9 mouse cellular contexts compared by ENCODE assay signal in genomic region chr11:116146294-116146985, GRCm38 (mm10). TPM values are rescaled to one million over a fixed set of nuclear protein-coding genes. Genes with fewer than 3 reads are reported as not detected.
DNase-seq lines count a peak whose midpoint lies in the region; ATAC-seq and TF ChIP-seq lines count a peak whose summit lies in the region.
"Had no signal": no experiment of that assay in that cellular context is flagged by ENCODE, and none has a peak within 500 bp of the region (broad histone marks: within the 10 kb centered on the region; RNA-seq: fewer than 3 reads in every experiment).

No protein-coding gene starts in this region.

- peaks cover 64% of the 10 kb centered on the region for H3K36me3 ChIP-seq in midbrain, embryonic 16.5 days (ENCODE audit: control insufficient read depth, insufficient read depth, low read length)
- H3K36me3 ChIP-seq in midbrain, embryonic 13.5 days = peaks cover 98% of the 10 kb centered on the region
- peaks cover 13% of the 10 kb centered on the region; the same call in 1 of the 2 replicates for H3K36me3 ChIP-seq in lung, postnatal 0 days (ENCODE audit: insufficient read depth, low read length)

- TF ChIP-seq CTCF in lung, postnatal 0 days (IDR thresholded peaks at IDR 0.05) = no peak

- no peaks in the 10 kb centered on the region for H3K27me3 ChIP-seq in midbrain, embryonic 16.5 days (ENCODE audit: control insufficient read depth, insufficient read depth, low read depth, low read length)
- H3K27me3 ChIP-seq in midbrain, embryonic 13.5 days = no peaks in the 10 kb centered on the region
- H3K27me3 ChIP-seq in lung, postnatal 0 days (replicated peaks; ENCODE audit: insufficient read depth, low read length) = no peaks in the 10 kb centered on the region
- H3K27me3 ChIP-seq: neural tube, embryonic 12.5 days had no signal

- no peak overlapping the region for H3K4me2 ChIP-seq in midbrain, embryonic 16.5 days (ENCODE audit: low read length)
- H3K4me2 ChIP-seq in midbrain, embryonic 13.5 days (replicated peaks) = no peak overlapping the region
- peak overlapping the region; percentile 22; the same call in 1 of the 2 replicates for H3K4me2 ChIP-seq in lung, postnatal 0 days (replicated peaks; ENCODE audit: low read depth, low read length)
- H3K4me2 ChIP-seq: neural tube, embryonic 12.5 days had no signal

- no peaks in the 10 kb centered on the region for H3K9me3 ChIP-seq in midbrain, embryonic 16.5 days (replicated peaks; ENCODE audit: control insufficient read depth, low read length, poor library complexity, severe bottlenecking)
- H3K9me3 ChIP-seq in midbrain, embryonic 13.5 days = no peaks in the 10 kb centered on the region
- no peaks in the 10 kb centered on the region for H3K9me3 ChIP-seq in lung, postnatal 0 days (ENCODE audit: low read length)
- H3K9me3 ChIP-seq: neural tube, embryonic 12.5 days had no signal

- ATAC-seq in midbrain, embryonic 16.5 days = 0 out of 2 replicates have a peak, but pooled peaks have one; percentile 12
- ATAC-seq in midbrain, embryonic 13.5 days = no peak
- peak; percentile 84 for ATAC-seq in lung, postnatal 0 days
- ATAC-seq in granulocyte monocyte progenitor cell, adult 5-6 weeks (replicated peaks; ENCODE audit: poor library complexity, severe bottlenecking) = no peak

- WGBS in midbrain, embryonic 16.5 days = 74% methylated on average over 25 of the region's 25 CpGs
- WGBS in midbrain, embryonic 13.5 days = 73% methylated on average over 25 of the region's 25 CpGs
- WGBS in lung, postnatal 0 days = 55% methylated on average over 25 of the region's 25 CpGs

- peak; percentile 59 to 64 for DNase-seq in cerebellum, postnatal 36 days
- peak; percentile 78 for DNase-seq in kidney, postnatal 14 days
- peak; percentile 70 for DNase-seq in lung, postnatal 0 days (ENCODE audit: low spot score)
- DNase-seq in urinary bladder, postnatal 25 days (ENCODE audit: low spot score) = no peak
- no peak for DNase-seq in thymus, postnatal 10 days (ENCODE audit: low spot score in 2 of 2)

- H3K4me1 ChIP-seq in midbrain, embryonic 16.5 days (ENCODE audit: control insufficient read depth, insufficient read depth, low read length) = no peaks in the 10 kb centered on the region
- no peaks in the 10 kb centered on the region for H3K4me1 ChIP-seq in midbrain, embryonic 13.5 days (replicated peaks)
- no peaks in the 10 kb centered on the region for H3K4me1 ChIP-seq in lung, postnatal 0 days (ENCODE audit: insufficient read depth, low read depth, low read length)
- H3K4me1 ChIP-seq: neural tube, embryonic 12.5 days had no signal

- H3K27ac ChIP-seq in midbrain, embryonic 16.5 days (ENCODE audit: low read length) = no peak overlapping the region
- H3K27ac ChIP-seq in midbrain, embryonic 13.5 days = no peak overlapping the region
- H3K27ac ChIP-seq in lung, postnatal 0 days (ENCODE audit: low read length) = peak overlapping the region; percentile 59; the same call in 1 of the 2 replicates
- H3K27ac ChIP-seq: neural tube, embryonic 12.5 days had no signal

- no peak overlapping the region for H3K4me3 ChIP-seq in midbrain, embryonic 16.5 days (ENCODE audit: low read depth, low read length)
- H3K4me3 ChIP-seq in midbrain, embryonic 13.5 days (replicated peaks) = no peak overlapping the region
- H3K4me3 ChIP-seq in lung, postnatal 0 days (ENCODE audit: low read depth, low read length) = no peak overlapping the region
- H3K4me3 ChIP-seq: neural tube, embryonic 12.5 days had no signal

- H3K9ac ChIP-seq in midbrain, embryonic 16.5 days (ENCODE audit: low read depth, low read length) = no peak overlapping the region
- no peak overlapping the region for H3K9ac ChIP-seq in midbrain, embryonic 13.5 days (replicated peaks)
- no peak overlapping the region for H3K9ac ChIP-seq in lung, postnatal 0 days (replicated peaks; ENCODE audit: low read depth)
- H3K9ac ChIP-seq: neural tube, embryonic 12.5 days had no signal

- no peak for TF ChIP-seq EP300 in lung, postnatal 0 days (IDR thresholded peaks at IDR 0.05)

RNA-seq across cellular contexts. Expression of gene Mrpl38, which starts 7.8 kb away (rescaled TPM):
- 80.3 and 84.6 TPM in 2 replicates for polyA plus RNA-seq in midbrain, embryonic 16.5 days (2015; fragmentation: Nextera tagmentation; extraction: Ambion mirVana)
- polyA plus RNA-seq in midbrain, embryonic 13.5 days (2015; fragmentation: Nextera tagmentation; extraction: Ambion mirVana) = 76.2 and 78.3 TPM in 2 replicates
- polyA plus RNA-seq in lung, postnatal 0 days (2015; fragmentation: Nextera tagmentation; extraction: Ambion mirVana) = 44.1 and 45.9 TPM in 2 replicates
- total RNA-seq in granulocyte monocyte progenitor cell, adult 5-6 weeks (2014; fragmentation: Nextera tagmentation) = 52.1 and 60.1 TPM in 2 replicates
- total RNA-seq in granulocyte monocyte progenitor cell, adult 5-6 weeks (2017) = 22.8 and 29.6 TPM in 2 replicates

RNA-seq across cellular contexts. Expression of gene Trim65, which starts 15.5 kb away (rescaled TPM):
- 2.2 and 2.3 TPM in 2 replicates for polyA plus RNA-seq in midbrain, embryonic 16.5 days (2015; fragmentation: Nextera tagmentation; extraction: Ambion mirVana)
- 1.3 and 1.8 TPM in 2 replicates for polyA plus RNA-seq in midbrain, embryonic 13.5 days (2015; fragmentation: Nextera tagmentation; extraction: Ambion mirVana)
- polyA plus RNA-seq in lung, postnatal 0 days (2015; fragmentation: Nextera tagmentation; extraction: Ambion mirVana) = 3.9 TPM in 2 replicates
- total RNA-seq in granulocyte monocyte progenitor cell, adult 5-6 weeks (2014; fragmentation: Nextera tagmentation) = 11.6 and 18.1 TPM in 2 replicates
- 3.7 and 7.0 TPM in 2 replicates for total RNA-seq in granulocyte monocyte progenitor cell, adult 5-6 weeks (2017)

RNA-seq across cellular contexts. Expression of gene Trim47, which starts 19.4 kb away (rescaled TPM):
- polyA plus RNA-seq in midbrain, embryonic 16.5 days (2015; fragmentation: Nextera tagmentation; extraction: Ambion mirVana) = 9.5 and 12.7 TPM in 2 replicates
- 2.0 and 3.4 TPM in 2 replicates for polyA plus RNA-seq in midbrain, embryonic 13.5 days (2015; fragmentation: Nextera tagmentation; extraction: Ambion mirVana)
- 26.3 and 28.8 TPM in 2 replicates for polyA plus RNA-seq in lung, postnatal 0 days (2015; fragmentation: Nextera tagmentation; extraction: Ambion mirVana)
- total RNA-seq in granulocyte monocyte progenitor cell, adult 5-6 weeks (2014; fragmentation: Nextera tagmentation) = 1.9 TPM in 1 of 2 replicates, not detected in the other
- total RNA-seq in granulocyte monocyte progenitor cell, adult 5-6 weeks (2017) = 3.1 TPM in 1 of 2 replicates, not detected in the other

RNA-seq across cellular contexts. Expression of gene Fbf1, which starts 21.5 kb away (rescaled TPM):
- 69.4 and 77.1 TPM in 2 replicates for polyA plus RNA-seq in midbrain, embryonic 16.5 days (2015; fragmentation: Nextera tagmentation; extraction: Ambion mirVana)
- polyA plus RNA-seq in midbrain, embryonic 13.5 days (2015; fragmentation: Nextera tagmentation; extraction: Ambion mirVana) = 69.1 and 76.5 TPM in 2 replicates
- 11.9 and 16.6 TPM in 2 replicates for polyA plus RNA-seq in lung, postnatal 0 days (2015; fragmentation: Nextera tagmentation; extraction: Ambion mirVana)
- 14.1 and 22.2 TPM in 2 replicates for total RNA-seq in granulocyte monocyte progenitor cell, adult 5-6 weeks (2014; fragmentation: Nextera tagmentation)
- 15.3 and 22.8 TPM in 2 replicates for total RNA-seq in granulocyte monocyte progenitor cell, adult 5-6 weeks (2017)

RNA-seq across cellular contexts. Expression of gene Ten1, which starts 52.2 kb away (rescaled TPM):
- polyA plus RNA-seq in midbrain, embryonic 16.5 days (2015; fragmentation: Nextera tagmentation; extraction: Ambion mirVana) = 82.0 and 82.5 TPM in 2 replicates
- polyA plus RNA-seq in midbrain, embryonic 13.5 days (2015; fragmentation: Nextera tagmentation; extraction: Ambion mirVana) = 78.4 and 88.2 TPM in 2 replicates
- polyA plus RNA-seq in lung, postnatal 0 days (2015; fragmentation: Nextera tagmentation; extraction: Ambion mirVana) = 74.7 and 79.0 TPM in 2 replicates
- total RNA-seq in granulocyte monocyte progenitor cell, adult 5-6 weeks (2014; fragmentation: Nextera tagmentation) = 85.3 and 106 TPM in 2 replicates
- 28.5 and 31.9 TPM in 2 replicates for total RNA-seq in granulocyte monocyte progenitor cell, adult 5-6 weeks (2017)

Comparison
In these comparisons a context has a peak if more than half of its experiments do, and no peak if none do; other contexts are left out.
1. ATAC-seq: peak in midbrain, embryonic 16.5 days (single experiment) and lung, postnatal 0 days (single experiment); none in midbrain, embryonic 13.5 days (single experiment) and granulocyte monocyte progenitor cell, adult 5-6 weeks (single experiment).
2. DNase-seq: peak in cerebellum, postnatal 36 days (2 of 2), kidney, postnatal 14 days (single experiment) and lung, postnatal 0 days (single experiment); none in urinary bladder, postnatal 25 days (single experiment) and thymus, postnatal 10 days (0 of 2).